Mouse (Mus musculus): ENCODE data around the gene Car11.

DNA sequence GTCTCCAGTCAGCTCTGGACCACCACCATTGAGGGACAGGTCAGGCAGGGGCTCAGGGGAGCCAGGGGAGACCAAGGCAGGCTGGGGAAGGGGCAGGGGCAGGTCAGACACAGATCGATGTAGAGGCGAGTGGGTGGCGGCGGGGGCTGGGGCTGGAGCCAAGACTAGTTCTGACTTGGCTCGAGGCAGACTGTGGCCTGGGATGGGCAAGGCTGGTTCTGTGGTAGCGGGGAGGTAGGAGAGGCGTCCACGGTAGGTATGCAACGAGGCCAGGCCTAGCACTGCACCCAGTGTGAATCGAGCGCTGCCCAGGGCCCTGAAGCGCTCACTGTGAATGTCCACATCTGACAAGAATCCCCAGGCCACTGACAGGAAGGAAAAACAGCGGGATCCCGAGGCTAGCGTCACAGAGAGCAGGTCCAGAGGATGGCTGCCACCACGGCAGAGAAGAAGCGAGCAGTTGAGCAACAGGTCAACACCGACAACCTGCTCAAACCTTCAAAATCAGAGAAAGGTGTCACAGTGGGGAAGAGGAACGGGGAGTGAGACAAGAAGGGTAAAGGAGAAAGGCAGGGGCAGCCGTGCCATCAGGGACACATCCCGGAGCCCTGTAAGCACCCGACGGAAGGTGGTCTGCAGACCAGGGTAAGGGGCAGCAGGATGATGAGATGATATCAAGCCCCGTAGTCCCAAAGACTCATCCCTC lies 11.8 kb downstream of the Car11 start:
- TF ChIP-seq ZMIZ1 (IDR thresholded peaks at IDR 0.05; ENCODE audit: low read depth, low read length) (no peak), E2F4 (IDR thresholded peaks at IDR 0.05; ENCODE audit: borderline replicate concordance, low read depth, low read length) (no peak), EP300 (IDR thresholded peaks at IDR 0.05; ENCODE audit: low read depth in 1 of 2, low read length in 2 of 2) (no peak), SIN3A (IDR thresholded peaks at IDR 0.05; ENCODE audit: low read length) (no peak), UBTF (IDR thresholded peaks at IDR 0.05; ENCODE audit: borderline replicate concordance, insufficient read depth, low read depth, low read length) (no peak), ETS1 (IDR thresholded peaks at IDR 0.05; ENCODE audit: low read depth, low read length) (no peak), CTCF (IDR thresholded peaks at IDR 0.05 in 2 of 3, conservative IDR thresholded peaks at IDR 0.05 in 1 of 3; ENCODE audit: control insufficient read depth in 1 of 3, insufficient read depth in 1 of 3, low read depth in 2 of 3, low read length in 3 of 3, poor library complexity in 1 of 3, severe bottlenecking in 1 of 3) (no peak), MAX (IDR thresholded peaks at IDR 0.05; ENCODE audit: low read length) (no peak), GATA1 (IDR thresholded peaks at IDR 0.05; ENCODE audit: low read depth, low read length) (no peak), ZC3H11A (IDR thresholded peaks at IDR 0.05; ENCODE audit: low read depth, low read length) (no peak), CHD1 (IDR thresholded peaks at IDR 0.05; ENCODE audit: low read depth, low read length) (no peak), POLR2AphosphoS5 (IDR thresholded peaks at IDR 0.05; ENCODE audit: borderline replicate concordance, low read depth, low read length) (no peak)

Data from MEL (cell line).